Mouse (Mus musculus) spleen, adult 12 weeks (tissue): ENCODE data around the gene Flad1.
A peak's percentile ranks its signal among the peaks of the same experiment; 100 is the strongest.

Source experiments
- DNase-seq: peaks from one replicate; pipeline ENCODE4 v3.0.0; 2022; ENCODE audit warnings: low spot score

Gene Flad1

DNA sequence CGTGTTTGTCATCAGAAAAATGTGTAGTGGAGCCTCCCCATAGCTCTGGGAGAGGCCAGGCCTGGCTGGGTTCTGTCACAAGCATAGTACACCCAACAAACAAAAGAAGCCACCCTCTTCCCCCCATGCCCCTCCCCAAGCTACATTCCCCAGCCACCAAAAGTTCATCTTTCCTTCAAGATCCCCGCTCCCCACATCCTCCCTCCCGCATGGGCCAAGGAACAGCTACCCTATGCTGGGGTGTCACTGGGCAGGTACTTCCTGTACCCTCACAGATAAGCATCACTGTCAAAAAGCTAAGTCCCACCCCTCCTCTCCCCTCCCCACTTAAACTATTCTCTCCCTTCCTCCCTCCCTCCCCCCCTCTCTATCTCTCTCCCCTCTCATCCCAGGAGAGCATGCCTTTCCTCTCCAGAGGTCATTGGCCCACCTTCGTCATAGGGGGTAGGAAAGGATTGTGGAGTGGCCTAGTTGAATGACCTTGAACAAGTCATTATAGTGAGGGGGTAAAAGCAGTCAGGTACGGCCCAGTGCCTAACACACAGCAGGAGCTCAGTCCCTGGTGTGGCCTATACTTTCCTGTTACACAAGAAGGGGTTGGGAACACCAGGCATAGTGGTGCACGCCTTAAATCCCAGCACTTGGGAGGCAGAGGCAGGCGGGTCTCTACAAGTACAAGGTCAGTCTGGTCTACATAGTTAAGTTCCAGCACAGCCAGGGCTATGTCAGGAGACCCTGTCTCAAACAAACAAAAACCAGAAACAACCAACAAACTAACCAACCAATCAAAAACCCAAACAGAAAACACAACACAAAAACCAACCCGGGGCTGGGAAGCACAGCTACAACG lies 29.4 kb downstream of the Flad1 start:
- no peak for DNase-seq

DNA sequence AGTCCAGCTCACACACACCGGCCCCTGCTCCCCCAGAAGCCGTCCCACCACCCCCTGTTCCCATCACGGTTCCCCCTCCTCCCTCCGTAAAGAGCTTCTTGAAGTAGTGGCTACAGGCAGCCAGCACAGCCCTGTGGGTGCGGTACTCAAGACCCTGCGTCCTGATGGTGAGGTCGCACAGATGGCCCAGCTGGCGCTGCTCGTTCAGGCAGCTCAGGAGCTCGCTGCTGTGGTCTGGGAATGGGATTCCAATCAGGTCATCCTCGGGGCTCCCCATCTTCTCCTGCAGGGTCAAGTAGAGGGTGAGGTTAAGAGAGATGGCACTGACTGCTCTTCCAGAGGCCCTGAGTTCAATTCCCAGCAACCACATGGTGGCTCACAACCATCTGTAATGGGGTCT lies 30.4 kb downstream of the Flad1 start:
- no peak for DNase-seq

DNA sequence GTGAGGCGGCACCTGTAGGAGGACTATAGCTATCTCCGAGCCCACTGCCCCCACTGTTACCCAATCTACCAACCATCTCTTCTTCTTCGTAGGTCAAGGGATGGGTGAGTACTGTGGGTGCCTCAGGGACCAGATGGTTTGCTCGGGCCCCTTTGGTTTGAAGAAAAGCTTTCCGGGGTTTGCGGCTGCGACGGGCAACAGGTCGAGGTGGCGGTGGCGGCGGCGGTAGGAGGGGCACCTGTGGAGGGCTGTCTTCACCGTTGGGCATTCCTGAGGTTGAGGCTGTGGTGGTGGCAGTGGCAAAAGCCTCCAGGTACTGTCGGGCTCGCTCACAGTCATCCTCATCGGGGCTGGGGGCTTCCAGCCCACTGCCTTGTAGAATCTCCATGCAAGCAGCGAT lies 31.0 kb downstream of the Flad1 start:
- DNase-seq: no peak

DNA sequence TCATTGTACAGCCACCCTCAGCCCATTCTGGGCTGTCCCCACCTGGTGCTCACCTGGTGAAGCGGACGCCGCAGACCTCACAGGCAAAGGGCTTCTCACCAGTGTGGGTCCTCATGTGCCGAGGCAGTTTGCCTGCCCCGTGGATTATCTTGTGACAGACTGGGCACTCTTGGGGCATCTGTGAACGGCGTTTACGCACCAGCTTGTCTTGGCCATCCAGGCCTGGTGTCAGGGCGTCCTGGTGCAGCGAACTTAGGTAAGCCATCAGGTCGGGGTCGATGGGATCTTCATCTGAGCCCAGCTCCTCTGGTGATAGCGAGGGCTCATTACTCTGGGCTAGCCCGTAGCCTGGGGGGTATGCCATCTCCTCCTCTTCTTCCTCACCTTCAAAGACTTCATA lies 31.4 kb downstream of the Flad1 start:
- no peak for DNase-seq

GRCm38 (mm10) chr3:89379388-89380131 lies 32.1 kb downstream of the Flad1 start:
- no peak for DNase-seq

- DNase-seq: peak; percentile 39
Observed at GRCm38 (mm10) chr3:89378394-89379067, 33.1 kb downstream of the Flad1 start.

GRCm38 (mm10) chr3:89377831-89378230 lies 33.8 kb downstream of the Flad1 start:
- no peak for DNase-seq

GRCm38 (mm10) chr3:89373581-89374231 lies 38.0 kb downstream of the Flad1 start:
- DNase-seq: no peak

GRCm38 (mm10) chr3:89367338-89367737 lies 44.3 kb downstream of the Flad1 start:
- no peak for DNase-seq

DNA sequence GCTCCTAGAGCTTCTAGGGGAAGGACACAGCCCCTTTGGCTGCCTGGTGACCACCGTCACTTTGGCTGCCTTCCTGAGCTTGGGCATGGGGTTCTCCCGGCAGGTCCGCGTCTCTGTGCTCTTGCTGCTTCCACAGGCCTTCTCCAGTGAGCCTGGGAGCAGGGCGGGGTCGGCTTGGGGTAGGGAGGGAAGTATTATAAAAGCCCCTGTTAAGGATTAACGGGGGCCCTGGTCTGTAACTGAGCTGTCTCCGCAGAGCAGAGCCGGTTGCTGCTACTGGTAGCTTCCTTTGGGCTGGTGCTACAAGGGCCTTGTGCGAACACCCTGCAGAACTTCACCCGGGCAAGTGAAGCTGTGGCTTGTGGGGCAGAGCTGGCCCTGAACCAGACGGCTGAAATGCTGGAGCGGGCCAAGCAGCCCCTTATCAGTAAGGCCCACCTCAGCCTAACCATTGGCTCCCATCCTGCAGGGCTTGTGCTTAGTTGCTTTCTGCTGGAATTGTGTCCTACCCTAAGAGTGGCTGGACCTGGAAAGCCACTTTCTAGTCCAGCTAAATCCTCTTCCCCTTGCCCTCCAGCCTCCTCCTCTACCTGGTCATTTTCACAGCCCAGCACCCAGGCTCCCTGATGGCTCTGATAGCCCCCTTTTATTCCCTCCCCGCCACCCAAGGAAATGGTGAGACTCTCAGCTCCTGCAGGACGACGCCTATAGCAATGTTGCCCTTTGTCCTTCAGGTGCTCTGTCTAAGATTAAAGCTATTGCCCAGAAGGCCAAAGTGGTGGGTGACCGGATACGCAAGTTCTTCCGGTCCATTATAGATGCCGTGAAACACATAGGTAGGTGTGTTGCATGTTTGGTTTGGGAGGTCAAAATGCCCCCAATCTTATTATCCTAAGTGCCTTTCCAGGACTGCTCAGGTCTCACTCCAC lies 45.9 kb downstream of the Flad1 start:
- no peak for DNase-seq

GRCm38 (mm10) chr3:89365153-89365485 lies 46.6 kb downstream of the Flad1 start, which contains the start of gene Dcst1:
Dcst1 (minus strand) TSS chr3:89365253.
- no peak for DNase-seq

- no peak for DNase-seq
Observed at GRCm38 (mm10) chr3:89364631-89365030, 47.0 kb downstream of the Flad1 start.

GRCm38 (mm10) chr3:89361675-89362074 lies 50.0 kb downstream of the Flad1 start, which contains the start of gene Dcst2:
Dcst2 (plus strand) TSS chr3:89361975.
- DNase-seq: no peak

DNA sequence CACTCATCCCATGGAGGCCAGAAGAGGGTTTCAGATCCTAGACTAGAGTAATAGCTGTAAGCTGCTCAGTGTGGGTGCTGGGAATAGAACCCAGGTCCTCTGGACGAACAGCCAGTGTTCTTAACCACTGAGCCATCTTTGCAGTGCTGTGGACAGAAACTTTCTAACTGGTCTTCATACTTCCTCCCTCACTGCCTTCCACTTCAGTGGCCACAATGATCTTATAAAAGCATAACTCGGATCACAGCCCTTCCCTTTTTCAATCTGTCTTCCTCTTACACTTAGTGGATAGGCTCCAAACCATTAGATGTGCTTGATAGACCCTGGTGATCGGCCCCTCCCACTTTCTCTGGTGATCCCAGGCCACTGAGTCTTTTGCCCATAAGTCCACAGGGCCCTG lies 51.4 kb downstream of the Flad1 start:
- DNase-seq: no peak

GRCm38 (mm10) chr3:89359630-89360029 lies 52.0 kb downstream of the Flad1 start:
- no peak for DNase-seq

- no peak for DNase-seq
Observed at GRCm38 (mm10) chr3:89356029-89356428, 55.6 kb downstream of the Flad1 start.

GRCm38 (mm10) chr3:89355512-89355902 lies 56.2 kb downstream of the Flad1 start:
- DNase-seq: no peak

- peak; percentile 43 for DNase-seq
Observed at GRCm38 (mm10) chr3:89354816-89355511, 56.7 kb downstream of the Flad1 start.

GRCm38 (mm10) chr3:89351271-89351670 lies 60.4 kb downstream of the Flad1 start:
- no peak for DNase-seq
